Mouse (Mus musculus) adrenal gland, postnatal 4 days (tissue): ENCODE measurements around the gene Ssb. TPM values are rescaled to one million over a fixed set of nuclear protein-coding genes. Genes with fewer than 3 reads are reported as not detected.

Experiments used
- total RNA-seq, 2 experiments: library from RNA; stranded (reverse); gene quantifications; 2 replicates each; pipeline ENCODE4 v1.2.3; 2021

Gene Ssb
- total RNA-seq, 2 experiments from 2014 or later = 196 to 224 TPM

Other genes starting within 250 kb of the Ssb start
- gene Bbs5, start 214.4 kb upstream of the Ssb start, total RNA-seq = 10 to 100 TPM; 11.1 to 11.7 TPM
- 10 to 100 TPM in 1 of 2 experiments, 1 to 10 TPM in 1; 5.2 to 18.0 TPM for gene Klhl41, start 191.4 kb upstream of the Ssb start, total RNA-seq
- gene Fastkd1, start 148.0 kb upstream of the Ssb start, total RNA-seq = 10 to 100 TPM; 23.4 to 26.9 TPM
- gene Ppig, start 139.0 kb upstream of the Ssb start, total RNA-seq = 10 to 100 TPM; 89.5 to 95.0 TPM
- 1 to 10 TPM; 2.7 to 3.0 TPM for gene Ccdc173, start 72.0 kb upstream of the Ssb start, total RNA-seq
- gene Phospho2, start 71.9 kb upstream of the Ssb start, total RNA-seq = 10 to 100 TPM; 14.7 to 17.4 TPM
- 10 to 100 TPM; 25.8 to 26.8 TPM for gene Klhl23, start 39.6 kb upstream of the Ssb start, total RNA-seq
- 10 to 100 TPM; 26.0 to 27.1 TPM for gene Mettl5, start 24.1 kb downstream of the Ssb start, total RNA-seq
- gene Ubr3, start 35.7 kb downstream of the Ssb start, total RNA-seq = 10 to 100 TPM; 72.6 to 78.7 TPM
- under 1 TPM; 0.06 to 0.20 TPM for gene Myo3b, start 177.6 kb downstream of the Ssb start, total RNA-seq